27 mouse cellular contexts compared by ENCODE assay signal in the genomic region with DNA sequence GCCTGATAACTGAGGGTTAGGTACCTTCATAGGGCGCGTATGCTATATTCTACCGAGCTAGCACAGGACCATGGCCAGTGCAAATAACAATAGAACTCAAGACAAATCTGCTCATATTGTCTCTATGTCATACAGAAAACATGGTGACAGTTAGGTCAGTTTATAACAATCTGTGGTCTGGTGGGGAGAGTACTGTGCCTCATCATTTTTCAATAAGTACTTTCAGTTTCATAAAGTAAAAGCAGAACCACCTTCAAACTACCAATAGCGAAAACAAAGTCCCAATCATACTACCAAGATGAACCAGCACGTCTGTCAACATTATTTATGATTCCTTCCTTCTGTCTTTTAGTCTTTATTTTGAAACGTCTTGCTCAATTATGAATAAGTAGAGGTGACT.
"Had no signal": no experiment of that assay in that cellular context is flagged by ENCODE, and none has a peak within 500 bp of the region (broad histone marks: within the 10 kb centered on the region; RNA-seq: fewer than 3 reads in every experiment).

No protein-coding gene starts in this region.

- DNase-seq: gastrocnemius, adult 2 months; gastrocnemius, postnatal 10 days; gastrocnemius, postnatal 25 days; heart, adult 11 months; heart, adult 2 months; heart, postnatal 14 days; heart, postnatal 36 days; kidney, adult 18-20 months; kidney, adult 8-10 months; kidney, postnatal 10 days; kidney, postnatal 25 days; layer of hippocampus, adult 9-11 months; layer of hippocampus, postnatal 36 days; left cerebral cortex, postnatal 4 days had no signal

- H3K9ac ChIP-seq: heart, embryonic 13.5 days; heart, embryonic 15.5 days; hindbrain, embryonic 12.5 days; hindbrain, embryonic 14.5 days; intestine, embryonic 15.5 days; limb, embryonic 13.5 days; limb, embryonic 15.5 days; liver, embryonic 12.5 days had no signal

- ATAC-seq: hindbrain, embryonic 16.5 days; inflammation-experienced regulatory T-cells, adult 6 months; intestine, embryonic 15.5 days; intestine, postnatal 0 days; liver, embryonic 12.5 days had no signal

- H3K27me3 ChIP-seq: heart, embryonic 13.5 days; heart, embryonic 15.5 days; hindbrain, embryonic 12.5 days; intestine, embryonic 15.5 days; limb, embryonic 13.5 days; limb, embryonic 15.5 days; liver, embryonic 12.5 days had no signal

- H3K4me2 ChIP-seq: heart, embryonic 11.5 days; heart, embryonic 13.5 days; heart, embryonic 15.5 days; hindbrain, embryonic 12.5 days; hindbrain, embryonic 14.5 days; intestine, embryonic 15.5 days; limb, embryonic 13.5 days; limb, embryonic 15.5 days; liver, embryonic 12.5 days had no signal

- H3K4me1 ChIP-seq: heart, embryonic 13.5 days; heart, embryonic 15.5 days; hindbrain, embryonic 10.5 days; hindbrain, embryonic 12.5 days; intestine, embryonic 15.5 days; limb, embryonic 15.5 days; liver, embryonic 12.5 days had no signal

- H3K27ac ChIP-seq: gastrocnemius, adult 2 months; heart, adult 2 months; heart, embryonic 13.5 days; heart, embryonic 15.5 days; hindbrain, embryonic 10.5 days; hindbrain, embryonic 12.5 days; hindbrain, embryonic 14.5 days; intestine, embryonic 15.5 days; limb, embryonic 13.5 days; limb, embryonic 15.5 days; liver, embryonic 12.5 days had no signal

- H3K4me3 ChIP-seq: gastrocnemius, adult 2 months; heart, adult 2 months; heart, embryonic 13.5 days; heart, embryonic 15.5 days; hindbrain, embryonic 10.5 days; hindbrain, embryonic 12.5 days; intestine, embryonic 15.5 days; limb, embryonic 13.5 days; limb, embryonic 15.5 days; liver, embryonic 12.5 days had no signal

- H3K9me3 ChIP-seq: heart, embryonic 13.5 days; heart, embryonic 15.5 days; hindbrain, embryonic 10.5 days; hindbrain, embryonic 12.5 days; intestine, embryonic 15.5 days; limb, embryonic 13.5 days; limb, embryonic 15.5 days; liver, embryonic 12.5 days had no signal

- H3K36me3 ChIP-seq: heart, embryonic 13.5 days; heart, embryonic 15.5 days; hindbrain, embryonic 10.5 days; hindbrain, embryonic 12.5 days; intestine, embryonic 15.5 days; limb, embryonic 13.5 days; limb, embryonic 15.5 days; liver, embryonic 12.5 days had no signal
